Mouse (Mus musculus) lung, adult 2 months (tissue): ENCODE results near the gene Gxylt1.

Experiments used
- CTCF ChIP-seq: fragments of 200-500 bp; IDR thresholded peaks from 2 replicates; pipeline ENCODE4 v1.5.1; 2011; ENCODE audit warnings: mild to moderate bottlenecking, low read length, control low read depth; ENCODE audit not compliant: insufficient read depth
- POLR2A ChIP-seq: fragments of 200-500 bp; IDR thresholded peaks from 2 replicates; pipeline ENCODE4 v1.6.1; 2011; ENCODE audit warnings: low read depth, mild to moderate bottlenecking, control low read depth, low read length, borderline replicate concordance; ENCODE audit errors: extremely low read depth

DNA sequence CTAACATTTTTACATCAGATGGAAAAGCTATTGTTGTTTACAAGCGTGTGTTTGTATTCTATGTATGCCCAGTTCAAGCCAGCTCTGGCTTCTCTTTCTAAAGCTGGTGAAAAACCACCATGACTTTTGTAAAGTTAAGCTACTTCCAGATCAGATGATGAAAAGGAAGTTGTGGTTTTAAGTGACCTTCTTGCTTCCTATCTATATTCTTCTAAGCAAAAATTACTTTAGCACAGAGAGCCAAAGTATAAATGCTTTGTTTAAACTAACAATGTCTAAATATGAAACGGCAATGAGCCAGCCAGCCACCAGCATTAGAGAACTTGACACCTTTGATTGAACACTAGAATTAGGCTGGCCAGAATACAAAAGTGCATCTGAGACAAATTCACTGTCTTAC, 23.2 kb upstream of the Gxylt1 start:
- no peak for TF ChIP-seq POLR2A
- no peak for TF ChIP-seq CTCF
